ENCODE assay signal across 8 mouse cellular contexts in genomic region chr3:53464146-53464698, GRCm38 (mm10). TPM values are rescaled to one million over a fixed set of nuclear protein-coding genes. Genes with fewer than 3 reads are reported as not detected.
A peak's percentile ranks its signal among the peaks of the same experiment; 100 is the strongest.
DNase-seq lines count a peak whose midpoint lies in the region; ATAC-seq and TF ChIP-seq lines count a peak whose summit lies in the region.

No protein-coding gene starts in this region.

- no peak for TF ChIP-seq POLR2A in bone marrow, adult 2 months (IDR thresholded peaks at IDR 0.05; ENCODE audit: borderline replicate concordance, control insufficient read depth, low read depth, low read length)

- DNase-seq in left cerebral cortex, adult 2 months (ENCODE audit: extremely low spot score in 1 of 2, low spot score in 2 of 2): no peak
- no peak for DNase-seq in left cerebral cortex, postnatal 10 days (ENCODE audit: extremely low spot score in 1 of 2, low spot score in 2 of 2)
- DNase-seq in midbrain, embryonic 10.5 days (ENCODE audit: low spot score): peak; percentile 25
- no peak for DNase-seq in natural killer cell, adult 2 months (ENCODE audit: low spot score in 2 of 2)
- no peak for DNase-seq in left cerebral cortex, postnatal 14 days (ENCODE audit: low spot score in 2 of 2)
- DNase-seq in layer of hippocampus, postnatal 10 days (ENCODE audit: low spot score in 2 of 2): no peak

- H3K4me3 ChIP-seq in left cerebral cortex, adult 2 months: peak overlapping the region; percentile 82
- peak overlapping the region; percentile 89 for H3K4me3 ChIP-seq in bone marrow, adult 2 months (replicated peaks; ENCODE audit: control insufficient read depth, low read depth, low read length)
- H3K4me3 ChIP-seq in forebrain, embryonic 16.5 days (replicated peaks; ENCODE audit: low read length): peak overlapping the region; percentile 95
- peak overlapping the region; percentile 93 for H3K4me3 ChIP-seq in midbrain, embryonic 10.5 days

- H3K4me2 ChIP-seq in forebrain, embryonic 16.5 days (ENCODE audit: low read length): peak overlapping the region; percentile 84

- H3K27ac ChIP-seq in left cerebral cortex, adult 2 months: peak overlapping the region; percentile 100
- no peak overlapping the region for H3K27ac ChIP-seq in bone marrow, adult 2 months (ENCODE audit: control insufficient read depth, insufficient read depth, low read depth, low read length, poor library complexity)
- H3K27ac ChIP-seq in forebrain, embryonic 16.5 days (ENCODE audit: low read length): peak overlapping the region; percentile 91
- H3K27ac ChIP-seq in midbrain, embryonic 10.5 days (replicated peaks): peak overlapping the region; percentile 97

- H3K36me3 ChIP-seq in forebrain, embryonic 16.5 days (ENCODE audit: control insufficient read depth, insufficient read depth): no peaks in the 10 kb centered on the region; the same call in 1 of the 2 replicates
- peaks cover 28% of the 10 kb centered on the region for H3K36me3 ChIP-seq in midbrain, embryonic 10.5 days

- intact Hi-C loops in left cerebral cortex, adult 2 months (cut with DNase I): loop anchor here (5.0 kb wide), 2 partner anchors 398 to 447 kb away; partner anchors contain the start of genes Cog6 and Ufm1
- intact Hi-C loops in left cerebral cortex, postnatal 10 days (cut with DNase I): no loop called here
- intact Hi-C loops in left cerebral cortex, postnatal 14 days (cut with DNase I): no loop called here

- H3K27me3 ChIP-seq in forebrain, embryonic 16.5 days (replicated peaks; ENCODE audit: control insufficient read depth, insufficient read depth, low read length): no peaks in the 10 kb centered on the region
- H3K27me3 ChIP-seq in midbrain, embryonic 10.5 days (ENCODE audit: low read depth, poor library complexity, severe bottlenecking): no peaks in the 10 kb centered on the region

- no peaks in the 10 kb centered on the region for H3K9me3 ChIP-seq in forebrain, embryonic 16.5 days (ENCODE audit: control insufficient read depth, low read length)
- no peaks in the 10 kb centered on the region for H3K9me3 ChIP-seq in midbrain, embryonic 10.5 days (replicated peaks)

- peaks cover 1% of the 10 kb centered on the region; the same call in 1 of the 2 replicates for H3K4me1 ChIP-seq in bone marrow, adult 2 months (ENCODE audit: control insufficient read depth, insufficient read depth, low read length)
- peaks cover 53% of the 10 kb centered on the region for H3K4me1 ChIP-seq in forebrain, embryonic 16.5 days (replicated peaks; ENCODE audit: control insufficient read depth, insufficient read depth, low read length)
- peaks cover 41% of the 10 kb centered on the region for H3K4me1 ChIP-seq in midbrain, embryonic 10.5 days

- no peak for TF ChIP-seq CTCF in left cerebral cortex, adult 2 months (IDR thresholded peaks at IDR 0.05)
- no peak for TF ChIP-seq CTCF in bone marrow, adult 2 months (IDR thresholded peaks at IDR 0.05; ENCODE audit: control insufficient read depth, insufficient read depth, low read length)

- under 1% methylated on average over 20 of the region's 20 CpGs for WGBS in bone marrow, adult 2 months
- WGBS in forebrain, embryonic 16.5 days: under 1% methylated on average over 20 of the region's 20 CpGs
- under 1% methylated on average over 20 of the region's 20 CpGs for WGBS in midbrain, embryonic 10.5 days

- ATAC-seq in forebrain, embryonic 16.5 days: no peak

- peak overlapping the region; percentile 87 for H3K9ac ChIP-seq in forebrain, embryonic 16.5 days (replicated peaks; ENCODE audit: low read depth, low read length)

RNA-seq across cellular contexts. Expression of gene Proser1, which starts 0.8 kb away (rescaled TPM):
- 10 to 100 TPM; 21.3 to 22.1 TPM for total RNA-seq in left cerebral cortex, adult 2 months (2021)
- total RNA-seq in left cerebral cortex, postnatal 10 days (2021): 10 to 100 TPM; 22.1 to 24.6 TPM
- 4.4 and 6.0 TPM in 2 replicates for polyA plus RNA-seq in bone marrow, adult 2 months (2011; ENCODE audit: insufficient read depth, insufficient read length, low replicate concordance, missing spikeins)
- polyA plus RNA-seq in forebrain, embryonic 16.5 days (2015; fragmentation: Nextera tagmentation; extraction: Ambion mirVana): 27.0 and 29.7 TPM in 2 replicates
- 22.1 and 23.0 TPM in 2 replicates for polyA plus RNA-seq in midbrain, embryonic 10.5 days (2016; fragmentation: Nextera tagmentation; extraction: Ambion mirVana)
- 10 to 100 TPM; 23.9 to 25.0 TPM for total RNA-seq in left cerebral cortex, postnatal 14 days (2021)
- 10 to 100 TPM; 27.1 to 27.9 TPM for total RNA-seq in layer of hippocampus, postnatal 10 days (2021)

RNA-seq across cellular contexts. Expression of gene Nhlrc3, which starts 1.1 kb away (rescaled TPM):
- total RNA-seq in left cerebral cortex, adult 2 months (2021): 10 to 100 TPM in 1 of 2 experiments, 1 to 10 TPM in 1; 8.2 to 11.1 TPM
- 10 to 100 TPM in 1 of 2 experiments, 1 to 10 TPM in 1; 9.9 to 10.5 TPM for total RNA-seq in left cerebral cortex, postnatal 10 days (2021)
- 1.9 and 4.0 TPM in 2 replicates for polyA plus RNA-seq in bone marrow, adult 2 months (2011; ENCODE audit: insufficient read depth, insufficient read length, low replicate concordance, missing spikeins)
- polyA plus RNA-seq in forebrain, embryonic 16.5 days (2015; fragmentation: Nextera tagmentation; extraction: Ambion mirVana): 9.3 and 10.6 TPM in 2 replicates
- 11.4 and 12.0 TPM in 2 replicates for polyA plus RNA-seq in midbrain, embryonic 10.5 days (2016; fragmentation: Nextera tagmentation; extraction: Ambion mirVana)
- total RNA-seq in left cerebral cortex, postnatal 14 days (2021): 1 to 10 TPM; 8.6 to 9.4 TPM
- total RNA-seq in layer of hippocampus, postnatal 10 days (2021): 1 to 10 TPM; 8.5 to 9.9 TPM

RNA-seq across cellular contexts. Expression of gene Stoml3, which starts 24.2 kb away (rescaled TPM):
- total RNA-seq in left cerebral cortex, adult 2 months (2021): not detected
- under 1 TPM in 1 of 2 experiments, not detected in 1; 0.26 TPM for total RNA-seq in left cerebral cortex, postnatal 10 days (2021)
- polyA plus RNA-seq in bone marrow, adult 2 months (2011; ENCODE audit: insufficient read depth, insufficient read length, low replicate concordance, missing spikeins): not detected in 2 replicates
- 0.22 TPM in 1 of 2 replicates, not detected in the other for polyA plus RNA-seq in forebrain, embryonic 16.5 days (2015; fragmentation: Nextera tagmentation; extraction: Ambion mirVana)
- polyA plus RNA-seq in midbrain, embryonic 10.5 days (2016; fragmentation: Nextera tagmentation; extraction: Ambion mirVana): not detected in 2 replicates
- total RNA-seq in left cerebral cortex, postnatal 14 days (2021): not detected
- 1 to 10 TPM in 1 of 2 experiments, under 1 TPM in 1; 0.55 to 1.7 TPM for total RNA-seq in layer of hippocampus, postnatal 10 days (2021)
